Mouse (Mus musculus) mouse trophoblast stem cell (cell line): ENCODE results near the gene Mrps35.

ENCODE experiments used
- in situ Hi-C, 2 experiments: fragments of 300-500 bp; cut with MseI, MboI; formaldehyde crosslinking; loops; 2 replicates in 1 of 2; 3 replicates in 1 of 2; pipeline ENCODE4 v1.15.1; 2025

Mrps35 gene

DNA sequence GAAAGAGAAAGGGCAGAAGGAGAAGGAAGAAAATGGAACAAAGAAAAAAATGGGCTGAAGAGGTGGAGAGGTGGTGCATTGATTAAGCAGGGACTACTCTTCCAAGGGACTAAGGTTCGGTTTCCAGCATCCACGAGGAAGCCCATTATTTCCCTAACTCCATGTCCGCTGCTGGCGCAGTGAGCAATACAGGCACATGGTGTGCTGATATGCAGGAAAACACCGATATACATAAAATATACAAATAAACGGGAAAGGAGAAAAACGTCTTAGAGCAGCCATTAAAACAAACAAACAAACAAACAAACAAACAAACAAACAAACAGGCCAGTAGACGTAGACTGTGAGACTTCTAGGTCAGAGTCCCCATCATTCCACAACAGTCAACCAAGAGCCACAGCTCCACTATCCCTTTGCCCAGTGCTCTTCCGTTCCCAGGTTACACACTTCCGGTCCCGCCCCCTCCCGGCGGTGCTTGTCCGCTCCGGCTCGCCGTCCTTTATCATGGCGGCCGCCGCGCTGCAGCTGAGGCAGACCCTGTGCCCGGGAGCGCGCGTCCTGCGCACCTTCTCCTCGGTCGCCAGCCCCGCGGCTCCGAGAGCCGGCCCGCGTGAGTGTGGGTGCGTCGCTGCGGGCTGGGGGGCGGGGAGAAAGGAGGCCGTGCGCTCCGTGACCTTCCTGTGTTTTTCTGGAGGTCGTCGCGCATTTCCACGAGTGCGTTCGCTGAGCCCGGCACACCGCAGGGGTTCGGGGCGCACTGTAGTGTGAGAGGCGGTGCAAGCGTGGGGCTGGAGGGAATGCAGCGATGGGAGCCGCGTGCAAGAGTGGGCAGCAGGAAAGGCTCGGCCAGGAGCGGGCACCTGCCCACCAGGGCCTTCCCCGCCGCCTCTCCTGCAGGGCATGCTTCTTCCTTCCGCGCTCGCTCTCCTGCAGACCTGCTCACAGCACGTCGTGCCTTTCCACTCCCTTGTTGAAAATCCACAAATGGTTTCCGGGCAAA, at the start of gene Mrps35:
Gene Mrps35, plus strand, starts transcription at position 474 of the 1,000 bp plus-strand sequence.
- in situ Hi-C loops = no loop called here

GRCm38 (mm10) chr6:146994236-146994635, 48.3 kb upstream of the Mrps35 start:
- in situ Hi-C loops = loop anchor here (5.0 to 10.0 kb wide), 2 partner anchors 159 to 162 kb away; no protein-coding TSS in a partner anchor

- in situ Hi-C loops = loop anchor here in 1 of 2 experiments (10.0 kb wide), 1 partner anchor 161 kb away; no protein-coding TSS in a partner anchor
Measured at GRCm38 (mm10) chr6:146995391-146995790, 47.2 kb upstream of the Mrps35 start.

- in situ Hi-C loops = loop anchor here in 1 of 2 experiments (10.0 kb wide), 1 partner anchor 161 kb away; no protein-coding TSS in a partner anchor
Measured at GRCm38 (mm10) chr6:146995878-146996277, 46.7 kb upstream of the Mrps35 start.

DNA sequence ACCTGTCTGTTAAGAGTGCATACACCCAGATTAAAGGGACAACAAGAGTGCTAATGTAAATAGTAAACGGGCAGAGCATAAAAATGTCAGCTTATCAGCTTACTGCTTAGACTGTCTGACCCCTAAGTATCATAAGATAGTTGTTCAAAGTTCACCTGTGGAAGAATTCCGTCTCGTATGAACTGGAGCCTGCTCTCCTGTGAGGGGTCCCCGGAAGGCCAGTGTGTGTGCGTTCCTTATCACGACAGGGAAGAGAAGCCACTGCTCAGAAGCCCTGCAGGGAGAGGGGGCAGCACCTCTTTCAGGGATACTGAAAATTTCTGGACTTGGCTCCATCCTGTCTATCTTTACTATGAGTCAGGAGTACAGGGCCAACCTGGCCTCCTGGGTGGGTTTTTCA, 45.6 kb upstream of the Mrps35 start:
- in situ Hi-C loops = loop anchor here in 1 of 2 experiments (10.0 kb wide), 1 partner anchor 162 kb away; no protein-coding TSS in a partner anchor

GRCm38 (mm10) chr6:146998710-146999109, 43.9 kb upstream of the Mrps35 start:
- in situ Hi-C loops = loop anchor here in 1 of 2 experiments (10.0 kb wide), 1 partner anchor 164 kb away; no protein-coding TSS in a partner anchor

DNA sequence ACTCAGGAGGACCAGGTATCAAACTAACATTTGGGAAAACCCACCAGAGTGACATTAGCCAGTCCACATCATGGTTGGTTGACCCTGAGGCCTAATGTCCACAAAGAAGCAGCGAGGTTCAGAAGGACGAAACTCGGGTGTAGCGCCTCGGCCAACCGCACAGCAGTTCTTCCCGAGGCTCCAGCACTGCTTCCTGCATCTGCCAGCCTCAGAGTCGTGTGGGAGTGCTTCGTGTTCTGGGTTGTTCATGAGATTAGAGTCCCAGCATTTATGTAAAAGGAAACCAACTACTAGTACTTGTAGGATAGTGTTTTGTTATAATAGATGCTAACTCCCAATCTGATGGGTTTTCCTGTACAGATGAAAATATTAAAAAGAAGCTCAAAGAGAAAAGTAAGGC, 43.3 kb upstream of the Mrps35 start:
- in situ Hi-C loops = loop anchor here in 1 of 2 experiments (10.0 kb wide), 1 partner anchor 165 kb away; no protein-coding TSS in a partner anchor

DNA sequence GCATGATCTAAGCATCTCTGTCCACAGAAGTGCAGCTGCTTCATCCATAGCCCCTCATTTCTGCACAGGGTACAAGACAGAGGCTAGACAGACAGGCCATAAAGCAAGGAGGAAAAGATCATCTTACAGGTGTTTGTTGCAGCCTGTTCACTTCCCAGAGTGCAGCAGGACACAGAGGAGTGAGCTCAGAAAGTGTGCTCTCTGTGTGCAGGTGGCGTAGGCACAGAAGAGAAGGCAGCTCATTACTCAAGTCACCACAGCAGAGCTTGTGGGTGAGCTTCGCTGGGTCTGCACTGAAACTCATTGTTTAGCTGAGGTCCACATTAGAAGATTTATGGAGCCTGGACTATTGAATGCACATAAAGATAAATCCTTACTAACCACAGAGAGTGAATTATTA, 42.8 kb upstream of the Mrps35 start:
- in situ Hi-C loops = loop anchor here in 1 of 2 experiments (10.0 kb wide), 1 partner anchor 165 kb away; no protein-coding TSS in a partner anchor

- in situ Hi-C loops = no loop called here
Measured at GRCm38 (mm10) chr6:147008148-147008547, 34.4 kb upstream of the Mrps35 start.

DNA sequence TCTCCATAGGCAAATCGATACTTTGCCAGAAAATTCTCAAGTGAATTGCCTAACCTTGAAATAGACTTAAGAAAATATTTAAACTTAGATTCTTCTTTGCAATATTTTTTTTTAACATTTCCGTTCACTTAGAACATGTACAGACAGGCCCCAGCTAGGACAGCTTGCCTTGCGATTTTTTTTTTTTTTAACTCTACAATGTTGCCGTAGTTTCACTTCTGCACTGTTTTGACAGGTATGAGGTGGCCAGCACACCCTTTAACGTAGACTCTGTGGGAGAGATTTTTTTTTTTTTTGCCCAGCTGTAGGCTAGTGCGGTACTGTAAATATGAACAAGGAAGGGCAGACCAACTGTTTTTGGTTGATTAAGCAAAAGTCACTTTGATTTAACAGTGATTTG, 32.2 kb upstream of the Mrps35 start:
- in situ Hi-C loops = no loop called here

DNA sequence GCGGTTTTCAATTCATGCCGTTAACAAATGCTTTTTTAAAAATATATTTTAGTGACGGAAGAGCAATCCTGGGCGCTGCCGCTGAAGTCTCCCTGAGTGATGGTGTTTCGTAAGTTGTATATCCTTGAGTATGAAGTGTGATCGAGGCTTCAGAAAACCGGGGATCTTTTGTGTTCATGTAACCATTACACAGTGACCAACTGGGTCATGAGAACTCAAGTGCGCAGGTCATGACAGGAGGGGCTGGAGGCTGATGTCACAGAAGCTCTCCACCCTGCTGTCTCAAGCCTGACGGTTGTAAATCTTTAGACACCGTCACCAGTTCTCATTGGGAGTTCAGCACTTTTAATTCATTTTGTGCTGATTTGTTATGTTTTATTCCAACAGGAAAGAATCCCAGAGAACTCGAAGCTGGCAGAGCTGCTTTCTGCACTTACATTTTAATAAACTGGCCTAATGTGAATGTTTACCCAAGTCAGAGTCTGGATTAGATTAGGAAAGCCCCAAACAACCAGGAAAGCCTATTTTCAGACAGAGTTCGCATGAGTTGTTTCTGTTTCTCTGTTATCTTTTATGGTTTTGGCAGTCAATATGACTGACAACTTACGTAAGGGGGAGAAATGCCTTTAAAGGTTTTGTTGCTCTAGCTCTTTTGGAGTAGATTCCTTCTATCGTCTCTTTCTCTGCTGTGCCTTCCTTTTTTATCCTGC, 31.6 kb upstream of the Mrps35 start:
- in situ Hi-C loops = no loop called here

DNA sequence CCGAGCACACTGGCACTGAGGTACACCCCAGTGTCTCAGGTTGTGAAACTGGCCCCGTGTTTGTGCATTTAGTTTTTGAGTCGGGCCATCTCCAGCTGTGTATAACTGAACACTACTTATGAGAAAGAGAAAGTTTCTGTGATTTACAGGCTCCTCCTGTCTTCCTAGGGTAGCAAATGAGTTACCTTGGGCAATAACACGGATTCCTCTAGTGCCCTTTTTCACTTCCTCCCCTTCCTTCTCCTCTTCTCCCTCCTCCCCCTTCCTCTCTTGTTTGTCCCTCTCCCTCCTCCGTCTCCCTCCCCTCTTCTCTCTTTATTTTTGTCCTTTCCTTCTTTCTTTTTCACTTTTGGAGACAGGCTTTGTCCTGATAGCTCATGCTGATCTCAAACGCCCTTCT, 31.0 kb upstream of the Mrps35 start:
- in situ Hi-C loops = no loop called here

DNA sequence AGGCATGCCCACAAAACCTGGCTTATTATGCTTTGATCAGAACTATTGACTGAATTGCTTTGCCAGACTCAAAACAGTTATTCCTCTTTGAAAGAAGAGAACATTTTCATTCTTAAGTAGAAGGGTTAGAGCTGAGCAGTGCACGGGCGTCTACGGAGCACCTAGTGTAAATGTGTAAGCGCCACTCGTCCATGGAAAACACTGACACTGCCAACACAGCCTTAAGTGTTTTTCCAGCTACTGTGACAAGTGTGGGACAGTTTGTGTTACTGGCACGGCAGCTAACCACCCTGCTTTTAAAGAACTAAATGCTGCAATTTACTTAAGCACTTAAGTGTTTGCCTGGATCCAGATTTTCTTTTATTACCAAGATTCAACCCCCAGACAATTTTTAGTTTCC, 30.6 kb upstream of the Mrps35 start:
- in situ Hi-C loops = no loop called here

- in situ Hi-C loops = no loop called here
Measured at GRCm38 (mm10) chr6:147013546-147013945, 29.0 kb upstream of the Mrps35 start.

DNA sequence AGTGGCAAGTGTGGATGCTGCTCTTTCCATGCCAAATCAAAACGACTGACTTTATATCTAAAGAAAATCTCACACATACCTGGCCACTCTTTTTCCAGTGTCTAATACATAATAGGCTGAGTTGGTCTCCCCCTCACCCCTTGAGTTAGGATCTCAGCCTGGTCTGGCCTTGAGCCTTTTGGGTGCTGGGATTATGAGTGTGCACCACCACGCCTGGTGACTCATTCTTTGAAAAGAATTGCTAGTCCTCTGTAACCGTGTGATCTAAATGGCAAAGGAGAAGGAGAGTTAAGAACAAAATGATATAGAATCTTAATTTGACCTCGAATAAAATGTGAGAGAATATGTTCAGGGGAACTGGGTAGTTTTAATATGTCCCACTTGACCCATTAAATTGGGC, 24.7 kb upstream of the Mrps35 start:
- in situ Hi-C loops = no loop called here

GRCm38 (mm10) chr6:147018364-147018763, 24.2 kb upstream of the Mrps35 start:
- in situ Hi-C loops = no loop called here

DNA sequence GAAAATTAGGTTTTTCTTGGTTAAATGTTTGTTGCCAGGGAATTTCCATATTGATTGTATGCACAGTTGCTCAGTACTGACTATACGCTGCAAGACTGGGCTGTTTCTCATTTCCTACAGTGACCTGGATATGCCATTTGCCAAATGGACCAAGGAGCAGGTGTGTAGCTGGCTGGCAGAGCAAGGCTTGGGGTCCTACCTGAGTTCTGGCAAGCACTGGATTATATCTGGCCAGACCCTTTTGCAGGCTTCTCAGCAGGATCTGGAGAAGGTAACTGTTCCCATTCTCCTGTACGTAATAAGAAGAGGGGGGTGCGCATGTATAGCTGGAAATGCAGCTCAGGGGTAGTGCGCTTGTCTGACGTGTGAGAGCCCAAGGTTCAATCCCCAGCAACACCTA, 21.4 kb upstream of the Mrps35 start:
- in situ Hi-C loops = no loop called here

GRCm38 (mm10) chr6:147022375-147023132, 20.0 kb upstream of the Mrps35 start:
- in situ Hi-C loops = no loop called here

- in situ Hi-C loops = no loop called here
Measured at GRCm38 (mm10) chr6:147023133-147023395, 19.5 kb upstream of the Mrps35 start.

DNA sequence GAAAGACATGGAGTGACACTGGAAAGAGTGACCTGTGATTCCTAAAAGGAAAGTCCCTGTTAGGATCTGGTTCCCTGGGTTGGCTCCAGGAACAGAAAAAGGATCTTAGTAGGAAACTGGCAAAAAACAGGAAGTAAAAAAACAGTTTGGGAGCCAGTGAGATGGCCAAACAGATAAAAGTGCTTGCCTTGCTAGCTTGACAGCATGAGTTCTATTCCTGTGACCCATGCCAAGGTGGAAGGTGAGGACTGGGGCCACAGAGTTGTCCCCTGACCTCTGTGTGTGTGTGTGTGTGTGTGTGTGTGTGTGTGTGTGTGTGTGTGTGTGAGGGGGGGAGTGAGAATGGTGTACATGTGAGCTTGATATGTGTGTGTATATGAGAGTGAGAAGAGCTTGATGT, 19.0 kb upstream of the Mrps35 start:
- in situ Hi-C loops = no loop called here

- in situ Hi-C loops = no loop called here
Measured at GRCm38 (mm10) chr6:147024761-147025160, 17.8 kb upstream of the Mrps35 start.

- in situ Hi-C loops = no loop called here
Measured at GRCm38 (mm10) chr6:147028396-147028795, 14.2 kb upstream of the Mrps35 start.
